Mouse (Mus musculus) liver, embryonic 16.5 days (tissue): ENCODE results near the gene Fbn1. TPM values are rescaled to one million over a fixed set of nuclear protein-coding genes. Genes with fewer than 3 reads are reported as not detected.

ENCODE experiments used
- ATAC-seq: fragments of 200-750 bp; cut with Nextera tagmentation; 2 replicates; pipeline ENCODE4 v1.8.0; 2017; ENCODE audit warnings: low read depth, mild to moderate bottlenecking, moderate number of reproducible peaks, moderate library complexity
- H3K27ac ChIP-seq: fragments of 300-500 bp; sonication (generic); 2 replicates; pipeline ENCODE4 v1.5.1; 2014; ENCODE audit warnings: mild to moderate bottlenecking, low read length
- H3K27me3 ChIP-seq: fragments of 300-500 bp; sonication (generic); 2 replicates; pipeline ENCODE4 v1.6.1; 2014; ENCODE audit warnings: low read depth, low read length, mixed read lengths; ENCODE audit not compliant: control insufficient read depth, insufficient read depth
- H3K36me3 ChIP-seq: fragments of 300-500 bp; sonication (generic); 2 replicates; pipeline ENCODE4 v1.6.1; 2014; ENCODE audit warnings: mild to moderate bottlenecking; ENCODE audit not compliant: control insufficient read depth, insufficient read depth
- H3K4me1 ChIP-seq: fragments of 300-500 bp; sonication (generic); 2 replicates; pipeline ENCODE4 v1.6.1; 2014; ENCODE audit warnings: low read depth, low read length, mixed read lengths; ENCODE audit not compliant: control insufficient read depth
- H3K4me2 ChIP-seq: fragments of 300-500 bp; sonication (generic); 2 replicates; pipeline ENCODE4 v1.6.1; 2014; ENCODE audit warnings: low read depth, low read length, mixed read lengths
- H3K4me3 ChIP-seq: fragments of 300-500 bp; sonication (generic); 2 replicates; pipeline ENCODE4 v1.5.1; 2014; ENCODE audit warnings: low read depth, mild to moderate bottlenecking, low read length
- H3K9ac ChIP-seq: fragments of 300-500 bp; sonication (generic); 2 replicates; pipeline ENCODE4 v1.6.1; 2014; ENCODE audit warnings: low read depth, low read length
- H3K9me3 ChIP-seq: fragments of 300-500 bp; sonication (generic); replicated peaks from 2 replicates; pipeline ENCODE4 v1.6.1; 2016; ENCODE audit warnings: low read length; ENCODE audit not compliant: control insufficient read depth
- WGBS: fragments of 180-500 bp; shearing (Covaris S2); extraction: QIAGEN DNeasy Blood & Tissue Kit; methylation state at CpG from one replicate; pipeline ENCODE4 v1.1.7; 2014; ENCODE audit not compliant: insufficient replicate concordance; 5-methylcytosine and 5-hydroxymethylcytosine counted together
- polyA plus RNA-seq: library from polyadenylated mRNA; unstranded; fragments of >200 nt; fragmentation: Nextera tagmentation; extraction: Ambion mirVana; gene quantifications from 2 replicates; pipeline ENCODE4 v1.2.1, GENCODE M21; 2015

The Fbn1 gene
- polyA plus RNA-seq, 1 experiment from 2014 or later = 1.7 TPM

DNA sequence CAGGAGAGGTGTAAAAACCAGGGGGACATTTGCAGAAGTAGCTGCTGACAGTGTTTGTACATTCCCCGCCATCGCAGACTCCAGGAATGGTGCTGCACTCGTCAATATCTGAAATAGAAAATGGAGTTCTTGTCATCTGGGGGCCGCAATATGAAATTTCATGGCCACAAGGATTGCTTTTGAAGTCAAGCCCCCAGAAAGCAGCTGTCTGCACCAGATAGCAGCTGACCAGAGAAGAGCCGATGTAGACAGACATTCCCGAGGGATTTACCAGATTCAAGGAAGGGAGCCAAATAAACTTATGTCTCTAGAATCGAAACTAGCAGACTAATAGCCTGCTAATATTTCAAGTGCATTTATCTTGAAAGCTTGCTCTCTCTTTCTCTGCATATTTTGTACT lies 110.0 kb downstream of the Fbn1 start:
- H3K4me3 ChIP-seq = no peak overlapping the region
- no peak overlapping the region for H3K4me2 ChIP-seq
- no peaks in the 10 kb centered on the region for H3K36me3 ChIP-seq
- WGBS = 62% methylated on average over 7 of the region's 7 CpGs
- H3K9ac ChIP-seq = no peak overlapping the region
- H3K4me1 ChIP-seq = no peaks in the 10 kb centered on the region
- no peak overlapping the region for H3K27ac ChIP-seq
- no peaks in the 10 kb centered on the region for H3K9me3 ChIP-seq
- H3K27me3 ChIP-seq = no peaks in the 10 kb centered on the region
- no peak for ATAC-seq

DNA sequence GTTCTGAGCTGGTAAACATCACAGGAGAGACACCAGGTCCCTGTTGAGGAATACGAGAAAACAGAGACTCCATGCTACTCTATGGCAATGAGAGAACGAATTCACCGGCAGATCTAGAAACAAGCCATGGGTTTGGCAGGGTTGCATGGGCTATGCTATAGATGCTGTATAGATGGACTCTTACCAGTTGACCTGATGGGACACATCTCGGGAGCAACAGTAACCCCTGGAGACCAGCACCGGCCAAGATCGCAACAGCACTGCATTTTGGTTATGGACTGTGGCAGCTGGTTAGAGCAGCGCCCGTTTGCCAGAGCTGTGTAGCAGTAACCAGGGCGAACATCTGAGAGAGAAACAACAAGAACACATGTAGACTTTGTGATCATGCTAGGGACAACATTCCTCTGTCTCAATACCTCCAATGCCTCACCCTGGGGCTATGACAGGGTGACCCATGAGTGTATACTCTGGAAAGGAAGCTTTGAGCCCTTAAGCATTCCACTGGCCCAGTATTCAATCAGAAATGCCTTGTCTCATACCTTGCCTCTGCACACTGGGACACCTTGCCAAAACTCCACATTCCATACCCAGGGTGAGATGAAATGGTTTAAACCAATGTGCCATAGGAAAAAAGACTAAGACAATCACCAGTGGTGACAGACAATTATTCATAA lies 113.2 kb downstream of the Fbn1 start:
- ATAC-seq = no peak
- no peak overlapping the region for H3K4me3 ChIP-seq

DNA sequence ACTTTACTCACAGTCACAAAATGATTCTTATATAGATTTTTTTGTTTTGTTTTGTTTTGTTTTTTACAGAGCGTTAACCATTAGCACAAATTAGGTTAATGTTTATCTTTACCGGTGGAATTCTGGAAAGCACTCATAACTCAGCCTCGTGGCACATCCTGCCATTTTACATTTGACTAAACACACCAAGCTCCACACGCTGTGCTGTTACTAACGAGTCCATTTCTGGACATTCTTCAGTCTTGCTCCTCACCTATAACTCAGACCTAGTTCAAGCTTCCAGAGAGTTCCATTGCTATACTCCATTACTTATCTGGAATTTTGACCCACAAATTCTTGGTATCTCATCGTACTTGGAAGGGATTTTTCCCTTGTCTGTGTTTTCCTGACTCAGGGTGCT lies 116.2 kb downstream of the Fbn1 start:
- 68% methylated on average over 6 of the region's 6 CpGs for WGBS
- no peaks in the 10 kb centered on the region for H3K27me3 ChIP-seq
- no peak overlapping the region for H3K4me3 ChIP-seq
- no peak for ATAC-seq
- no peak overlapping the region for H3K9ac ChIP-seq
- H3K27ac ChIP-seq = no peak overlapping the region
- no peaks in the 10 kb centered on the region for H3K4me1 ChIP-seq
- no peaks in the 10 kb centered on the region for H3K36me3 ChIP-seq
- no peak overlapping the region for H3K4me2 ChIP-seq
- no peaks in the 10 kb centered on the region for H3K9me3 ChIP-seq

More for the DNA sequence above, 113.2 kb downstream of the Fbn1 start:
- no peak overlapping the region for H3K4me2 ChIP-seq
- H3K9ac ChIP-seq = no peak overlapping the region
- H3K9me3 ChIP-seq = no peaks in the 10 kb centered on the region
- H3K27ac ChIP-seq = no peak overlapping the region
- WGBS = 70% methylated on average over 9 of the region's 9 CpGs
- H3K4me1 ChIP-seq = no peaks in the 10 kb centered on the region
- H3K36me3 ChIP-seq = no peaks in the 10 kb centered on the region
- no peaks in the 10 kb centered on the region for H3K27me3 ChIP-seq

DNA sequence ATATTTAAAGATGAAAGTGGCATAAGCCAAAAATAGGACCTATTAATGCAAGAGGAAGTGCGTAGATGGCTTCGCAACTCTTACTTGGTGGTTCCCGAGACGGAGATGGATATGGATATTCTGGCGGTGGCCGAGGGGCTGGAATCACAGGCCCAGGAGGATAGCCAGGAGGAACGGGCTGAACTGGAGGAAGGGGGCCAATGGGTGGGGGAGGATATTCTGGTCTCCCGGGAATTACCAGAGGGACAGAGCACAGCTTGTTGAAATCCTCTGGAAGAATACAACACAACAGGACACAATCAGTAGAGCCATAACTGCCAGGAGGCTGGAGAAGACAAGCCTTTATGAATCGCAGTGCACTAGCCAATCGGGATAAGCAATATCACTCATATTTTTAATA lies 118.0 kb downstream of the Fbn1 start:
- H3K4me1 ChIP-seq = no peaks in the 10 kb centered on the region
- 77% methylated on average over 10 of the region's 10 CpGs for WGBS
- H3K9me3 ChIP-seq = no peaks in the 10 kb centered on the region
- H3K27me3 ChIP-seq = no peaks in the 10 kb centered on the region
- H3K27ac ChIP-seq = no peak overlapping the region
- H3K9ac ChIP-seq = no peak overlapping the region
- no peak overlapping the region for H3K4me3 ChIP-seq
- H3K4me2 ChIP-seq = no peak overlapping the region
- ATAC-seq = no peak
- no peaks in the 10 kb centered on the region for H3K36me3 ChIP-seq

DNA sequence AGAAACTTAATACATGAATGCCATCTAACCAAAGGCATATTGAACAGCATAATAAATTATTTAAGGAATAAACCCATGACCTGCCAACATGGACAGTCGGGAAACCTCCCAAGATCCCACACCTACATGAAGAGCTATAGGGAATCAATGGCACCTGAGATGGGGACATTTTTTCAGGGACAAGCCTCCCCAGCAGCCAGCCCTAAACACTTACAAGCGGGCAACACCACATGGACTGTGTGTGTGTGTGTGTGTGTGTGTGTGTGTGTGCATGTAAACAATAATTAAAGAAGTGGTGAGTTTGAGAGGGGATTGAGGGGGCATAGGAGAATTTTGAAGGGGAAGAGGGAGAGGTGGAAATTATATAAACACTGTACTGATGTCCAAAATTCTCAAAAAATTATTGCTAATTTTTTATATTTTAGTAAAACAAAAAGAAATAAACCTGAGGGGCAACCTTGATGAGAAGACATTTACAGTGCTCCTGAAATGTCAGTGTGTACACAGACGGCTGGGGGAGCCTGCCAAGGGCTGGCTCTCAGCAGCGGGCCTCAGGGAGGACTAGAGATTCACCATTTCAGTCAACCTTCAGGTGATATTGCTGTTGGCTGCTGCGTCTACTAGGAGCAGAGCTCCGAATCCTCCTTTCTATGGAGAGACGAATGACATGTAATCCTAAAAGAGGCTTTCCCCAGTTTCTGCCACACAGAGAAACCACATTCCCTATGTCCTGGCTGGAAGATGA lies 121.4 kb downstream of the Fbn1 start:
- ATAC-seq = no peak
- 58% methylated on average over 7 of the region's 7 CpGs for WGBS
- H3K27me3 ChIP-seq = no peaks in the 10 kb centered on the region
- no peaks in the 10 kb centered on the region for H3K9me3 ChIP-seq
- no peak overlapping the region for H3K4me2 ChIP-seq
- no peaks in the 10 kb centered on the region for H3K4me1 ChIP-seq
- no peak overlapping the region for H3K4me3 ChIP-seq
- no peak overlapping the region for H3K27ac ChIP-seq
- no peak overlapping the region for H3K9ac ChIP-seq
- no peaks in the 10 kb centered on the region for H3K36me3 ChIP-seq

DNA sequence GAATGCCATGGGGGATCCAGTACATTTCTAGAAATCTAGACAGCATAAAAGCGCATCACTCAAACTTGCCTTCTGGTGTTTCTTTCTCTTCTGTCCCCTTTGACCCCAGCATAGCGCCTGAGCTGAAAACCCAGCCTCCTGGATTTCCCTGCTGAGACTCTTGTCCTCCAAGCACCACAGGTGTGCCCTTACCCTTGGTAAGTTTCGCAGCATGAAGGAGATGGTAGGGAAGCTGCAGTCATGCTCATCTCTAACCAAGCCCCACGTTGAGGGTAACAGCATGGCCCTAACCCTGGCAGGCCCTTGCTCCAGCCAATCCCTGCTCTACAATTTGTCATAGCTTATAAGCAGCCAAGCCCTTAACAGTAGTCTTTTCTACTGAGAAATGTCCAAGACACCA lies 122.9 kb downstream of the Fbn1 start:
- Histone ChIP-seq H3K4me1 (no peaks in the 10 kb centered on the region), H3K4me2 (no peak overlapping the region), H3K9ac (no peak overlapping the region), H3K9me3 (no peaks in the 10 kb centered on the region), H3K4me3 (no peak overlapping the region), H3K27ac (no peak overlapping the region), H3K27me3 (no peaks in the 10 kb centered on the region), H3K36me3 (no peaks in the 10 kb centered on the region)
- WGBS = 61% methylated on average over 4 of the region's 4 CpGs
- ATAC-seq = no peak

DNA sequence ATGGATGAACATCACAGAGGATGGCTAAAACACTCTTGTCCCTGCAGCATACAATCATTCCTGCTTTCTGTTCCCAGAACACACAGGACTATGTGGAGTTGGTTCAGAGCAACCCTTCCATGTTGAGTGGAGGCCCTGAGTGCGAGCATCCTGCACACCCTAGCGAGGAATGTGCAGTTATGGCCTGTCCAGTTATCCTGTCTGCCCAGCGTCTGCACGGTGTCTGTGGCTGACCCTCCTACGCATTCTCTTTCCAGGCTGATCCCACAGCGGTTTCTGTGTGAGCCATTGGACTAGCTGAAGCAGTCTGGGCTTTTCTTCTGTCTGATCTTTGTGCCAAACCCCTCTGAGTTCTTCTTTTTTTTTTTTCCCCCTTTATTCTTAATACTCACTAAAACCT lies 123.4 kb downstream of the Fbn1 start:
- Histone ChIP-seq H3K9me3 (no peaks in the 10 kb centered on the region), H3K9ac (no peak overlapping the region), H3K27me3 (no peaks in the 10 kb centered on the region), H3K4me3 (no peak overlapping the region), H3K27ac (no peak overlapping the region), H3K36me3 (no peaks in the 10 kb centered on the region), H3K4me1 (no peaks in the 10 kb centered on the region), H3K4me2 (no peak overlapping the region)
- WGBS = 67% methylated on average over 6 of the region's 6 CpGs
- ATAC-seq = no peak

DNA sequence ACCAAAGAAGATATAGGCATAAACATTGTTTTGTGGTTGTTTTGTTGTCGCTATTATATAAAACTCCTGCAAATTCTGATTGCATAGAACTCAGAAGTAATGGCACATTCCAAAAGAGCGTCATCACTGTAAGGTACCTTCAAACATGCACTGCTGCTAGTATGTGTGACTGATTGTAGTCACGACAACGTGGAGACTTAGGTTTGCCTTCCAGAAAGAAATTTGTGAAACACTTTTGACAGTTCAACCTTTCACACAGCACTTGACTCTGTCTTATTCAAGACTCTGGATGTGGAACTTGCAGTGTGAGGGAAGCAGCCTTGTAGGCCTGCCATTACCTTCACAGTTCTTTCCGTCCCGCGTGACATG lies 124.5 kb downstream of the Fbn1 start:
- no peak overlapping the region for H3K4me3 ChIP-seq
- H3K27me3 ChIP-seq = no peaks in the 10 kb centered on the region
- no peak for ATAC-seq
- no peak overlapping the region for H3K4me2 ChIP-seq
- no peaks in the 10 kb centered on the region for H3K36me3 ChIP-seq
- no peaks in the 10 kb centered on the region for H3K4me1 ChIP-seq
- no peak overlapping the region for H3K9ac ChIP-seq
- H3K9me3 ChIP-seq = no peaks in the 10 kb centered on the region
- 82% methylated on average over 7 of the region's 7 CpGs for WGBS
- H3K27ac ChIP-seq = no peak overlapping the region

DNA sequence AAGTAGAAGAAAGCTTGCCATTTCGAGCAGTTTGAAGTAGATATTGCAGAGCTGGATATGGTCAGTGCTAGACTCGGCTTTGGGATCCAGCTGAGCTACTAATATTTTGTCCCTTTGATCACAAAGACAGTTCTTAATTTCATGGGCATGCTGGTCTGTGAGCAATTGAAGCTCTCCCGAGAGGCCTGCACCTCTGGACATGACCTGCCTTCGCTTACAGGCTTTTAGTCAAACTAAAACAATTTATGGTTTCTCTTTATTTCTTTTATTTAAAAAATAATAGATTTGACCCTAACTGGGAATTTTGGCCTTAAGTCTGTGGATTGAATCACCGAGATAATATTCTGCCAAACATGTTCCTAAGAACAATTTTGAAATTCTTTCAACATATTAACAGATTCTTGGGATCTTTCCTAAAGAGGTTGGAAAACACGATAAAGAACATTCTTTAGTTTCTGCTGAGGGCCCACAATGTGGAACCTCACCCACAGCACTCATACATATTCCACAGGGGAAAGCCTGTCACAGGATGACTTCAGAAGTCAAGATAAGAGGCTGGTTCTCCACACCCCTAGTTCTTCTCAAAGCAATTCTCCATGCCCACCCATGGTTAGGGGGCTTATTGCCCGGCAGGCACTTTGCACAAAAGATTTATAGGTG lies 125.0 kb downstream of the Fbn1 start:
- H3K4me1 ChIP-seq = no peaks in the 10 kb centered on the region
- no peak overlapping the region for H3K27ac ChIP-seq
- H3K4me2 ChIP-seq = no peak overlapping the region
- H3K36me3 ChIP-seq = no peaks in the 10 kb centered on the region
- no peak overlapping the region for H3K4me3 ChIP-seq
- WGBS = 59% methylated on average over 7 of the region's 7 CpGs
- ATAC-seq = no peak
- H3K27me3 ChIP-seq = no peaks in the 10 kb centered on the region
- H3K9me3 ChIP-seq = no peaks in the 10 kb centered on the region
- no peak overlapping the region for H3K9ac ChIP-seq
